Mouse (Mus musculus): Measurements from ENCODE around the gene Armc12. TPM values are rescaled to one million over a fixed set of nuclear protein-coding genes. Genes with fewer than 3 reads are reported as not detected.

The Armc12 gene
- not detected in 2 replicates for polyA plus RNA-seq (2015; fragmentation: Nextera tagmentation; extraction: Ambion mirVana)

GRCm38 (mm10) chr17:28530506-28530905 is at the start of gene Armc12:
TSS of gene Armc12 (plus strand) at chr17:28530806.
- WGBS = 90% methylated on average over 6 of the region's 6 CpGs
- Histone ChIP-seq H3K4me1 (replicated peaks) (peaks cover 10% of the 10 kb centered on the region), H3K36me3 (no peaks in the 10 kb centered on the region), H3K27me3 (no peaks in the 10 kb centered on the region), H3K4me3 (no peak within 1 kb of the TSS), H3K27ac (replicated peaks) (no peak within 1 kb of the TSS), H3K4me2 (no peak within 1 kb of the TSS), H3K9me3 (no peaks in the 10 kb centered on the region), H3K9ac (no peak within 1 kb of the TSS)
- no peak for ATAC-seq (ENCODE audit: low FRiP score, low read depth)

GRCm38 (mm10) chr17:28484704-28485445 is 45.7 kb upstream of the Armc12 start:
- Histone ChIP-seq H3K27me3 (no peaks in the 10 kb centered on the region), H3K27ac (replicated peaks) (peak overlapping the region; percentile 85), H3K9me3 (no peaks in the 10 kb centered on the region), H3K4me1 (replicated peaks) (peaks cover 20% of the 10 kb centered on the region), H3K36me3 (no peaks in the 10 kb centered on the region), H3K4me2 (peak overlapping the region; percentile 78), H3K4me3 (peak overlapping the region; percentile 95), H3K9ac (peak overlapping the region; percentile 78)
- ATAC-seq (ENCODE audit: low FRiP score, low read depth) = 0 out of 2 replicates have a peak, but pooled peaks have one; percentile 1
- WGBS = 7% methylated on average over 30 of the region's 30 CpGs

GRCm38 (mm10) chr17:28485446-28485948 is 45.1 kb upstream of the Armc12 start:
- Histone ChIP-seq H3K27ac (replicated peaks) (peak overlapping the region; percentile 85), H3K4me2 (peak overlapping the region; percentile 78), H3K27me3 (no peaks in the 10 kb centered on the region), H3K4me1 (replicated peaks) (peaks cover 20% of the 10 kb centered on the region), H3K36me3 (no peaks in the 10 kb centered on the region), H3K9ac (peak overlapping the region; percentile 78), H3K9me3 (no peaks in the 10 kb centered on the region), H3K4me3 (peak overlapping the region; percentile 95)
- under 1% methylated on average over 34 of the region's 77 CpGs for WGBS
- ATAC-seq (ENCODE audit: low FRiP score, low read depth) = peak; percentile 80

GRCm38 (mm10) chr17:28485977-28486400 is 44.6 kb upstream of the Armc12 start:
- peak; percentile 99 for ATAC-seq (ENCODE audit: low FRiP score, low read depth)
- H3K9me3 ChIP-seq = no peaks in the 10 kb centered on the region
- H3K27ac ChIP-seq (replicated peaks) = peak overlapping the region; percentile 85
- WGBS = 0% methylated on average over 39 of the region's 58 CpGs
- peak overlapping the region; percentile 95 for H3K4me3 ChIP-seq
- peaks cover 20% of the 10 kb centered on the region for H3K4me1 ChIP-seq (replicated peaks)
- H3K9ac ChIP-seq = peak overlapping the region; percentile 78
- H3K27me3 ChIP-seq = no peaks in the 10 kb centered on the region
- peak overlapping the region; percentile 78 for H3K4me2 ChIP-seq
- H3K36me3 ChIP-seq = no peaks in the 10 kb centered on the region

GRCm38 (mm10) chr17:28486720-28487119 is 43.9 kb upstream of the Armc12 start:
- no peak for ATAC-seq (ENCODE audit: low FRiP score, low read depth)
- H3K27me3 ChIP-seq = no peaks in the 10 kb centered on the region
- H3K4me1 ChIP-seq (replicated peaks) = peaks cover 20% of the 10 kb centered on the region
- peak overlapping the region; percentile 95 for H3K4me3 ChIP-seq
- 81% methylated on average over 6 of the region's 6 CpGs for WGBS
- H3K4me2 ChIP-seq = peak overlapping the region; percentile 78
- H3K9ac ChIP-seq = no peak overlapping the region
- H3K36me3 ChIP-seq = no peaks in the 10 kb centered on the region
- H3K9me3 ChIP-seq = no peaks in the 10 kb centered on the region
- no peak overlapping the region for H3K27ac ChIP-seq (replicated peaks)

GRCm38 (mm10) chr17:28487584-28488257 is 42.9 kb upstream of the Armc12 start:
- Histone ChIP-seq H3K4me2 (no peak overlapping the region), H3K36me3 (no peaks in the 10 kb centered on the region), H3K9ac (no peak overlapping the region), H3K27me3 (no peaks in the 10 kb centered on the region), H3K4me3 (no peak overlapping the region), H3K4me1 (replicated peaks) (peaks cover 20% of the 10 kb centered on the region), H3K27ac (replicated peaks) (no peak overlapping the region), H3K9me3 (no peaks in the 10 kb centered on the region)
- WGBS = 90% methylated on average over 18 of the region's 18 CpGs
- no peak for ATAC-seq (ENCODE audit: low FRiP score, low read depth)

GRCm38 (mm10) chr17:28488258-28489013 is 42.2 kb upstream of the Armc12 start:
- no peaks in the 10 kb centered on the region for H3K36me3 ChIP-seq
- no peak overlapping the region for H3K27ac ChIP-seq (replicated peaks)
- ATAC-seq (ENCODE audit: low FRiP score, low read depth) = no peak
- H3K27me3 ChIP-seq = no peaks in the 10 kb centered on the region
- no peak overlapping the region for H3K4me3 ChIP-seq
- H3K9me3 ChIP-seq = no peaks in the 10 kb centered on the region
- peaks cover 20% of the 10 kb centered on the region for H3K4me1 ChIP-seq (replicated peaks)
- 73% methylated on average over 7 of the region's 7 CpGs for WGBS
- H3K4me2 ChIP-seq = no peak overlapping the region
- no peak overlapping the region for H3K9ac ChIP-seq

- no peaks in the 10 kb centered on the region for H3K36me3 ChIP-seq
- H3K9ac ChIP-seq = no peak overlapping the region
- H3K4me3 ChIP-seq = no peak overlapping the region
- no peaks in the 10 kb centered on the region for H3K9me3 ChIP-seq
- ATAC-seq (ENCODE audit: low FRiP score, low read depth) = no peak
- no peaks in the 10 kb centered on the region for H3K27me3 ChIP-seq
- H3K27ac ChIP-seq (replicated peaks) = no peak overlapping the region
- H3K4me1 ChIP-seq (replicated peaks) = peaks cover 4% of the 10 kb centered on the region; the same call in 1 of the 2 replicates
- H3K4me2 ChIP-seq = no peak overlapping the region
- 59% methylated on average over 14 of the region's 14 CpGs for WGBS
Measured at GRCm38 (mm10) chr17:28491035-28491770, 39.4 kb upstream of the Armc12 start.

- 93% methylated on average over 8 of the region's 8 CpGs for WGBS
- Histone ChIP-seq H3K4me1 (replicated peaks) (no peaks in the 10 kb centered on the region), H3K27ac (replicated peaks) (no peak overlapping the region), H3K4me3 (no peak overlapping the region), H3K36me3 (no peaks in the 10 kb centered on the region), H3K27me3 (no peaks in the 10 kb centered on the region), H3K4me2 (no peak overlapping the region), H3K9me3 (no peaks in the 10 kb centered on the region), H3K9ac (no peak overlapping the region)
- no peak for ATAC-seq (ENCODE audit: low FRiP score, low read depth)
Measured at GRCm38 (mm10) chr17:28495832-28496231, 34.8 kb upstream of the Armc12 start.

- Histone ChIP-seq H3K4me2 (no peak overlapping the region), H3K9me3 (no peaks in the 10 kb centered on the region), H3K27ac (replicated peaks) (no peak overlapping the region), H3K9ac (no peak overlapping the region), H3K4me1 (replicated peaks) (no peaks in the 10 kb centered on the region), H3K27me3 (no peaks in the 10 kb centered on the region), H3K4me3 (no peak overlapping the region), H3K36me3 (no peaks in the 10 kb centered on the region)
- no peak for ATAC-seq (ENCODE audit: low FRiP score, low read depth)
- 73% methylated on average over 2 of the region's 2 CpGs for WGBS
Measured at GRCm38 (mm10) chr17:28499190-28499589, 31.4 kb upstream of the Armc12 start.

- H3K4me3 ChIP-seq = no peak overlapping the region
- no peak overlapping the region for H3K4me2 ChIP-seq
- H3K9ac ChIP-seq = no peak overlapping the region
- no peaks in the 10 kb centered on the region for H3K27me3 ChIP-seq
- H3K9me3 ChIP-seq = no peaks in the 10 kb centered on the region
- no peaks in the 10 kb centered on the region for H3K36me3 ChIP-seq
- no peak overlapping the region for H3K27ac ChIP-seq (replicated peaks)
- WGBS = 77% methylated on average over 3 of the region's 3 CpGs
- no peaks in the 10 kb centered on the region for H3K4me1 ChIP-seq (replicated peaks)
- no peak for ATAC-seq (ENCODE audit: low FRiP score, low read depth)
Measured at GRCm38 (mm10) chr17:28500465-28500864, 30.1 kb upstream of the Armc12 start.
